Mouse (Mus musculus) embryonic facial prominence, embryonic 14.5 days (tissue): ENCODE results near the gene Pik3r5. TPM values are rescaled to one million over a fixed set of nuclear protein-coding genes. Genes with fewer than 3 reads are reported as not detected.
A peak's percentile ranks its signal among the peaks of the same experiment; 100 is the strongest.

ENCODE experiments used
- ATAC-seq: fragments of 200-750 bp; cut with Nextera tagmentation; 2 replicates; pipeline ENCODE4 v1.8.0; 2017; ENCODE audit warnings: low read depth, moderate number of reproducible peaks, moderate TSS enrichment
- DNase-seq: peaks from one replicate; pipeline ENCODE4 v3.0.0-alpha.2; 2015; ENCODE audit warnings: low spot score
- H3K27ac ChIP-seq: fragments of 300-500 bp; sonication (generic); replicated peaks from 2 replicates; pipeline ENCODE4 v1.5.1; 2014; ENCODE audit warnings: low read depth, mild to moderate bottlenecking, low read length, moderate library complexity
- H3K27me3 ChIP-seq: fragments of 300-500 bp; sonication (generic); replicated peaks from 2 replicates; pipeline ENCODE4 v1.6.1; 2014; ENCODE audit warnings: low read length; ENCODE audit not compliant: control insufficient read depth, insufficient read depth
- H3K36me3 ChIP-seq: fragments of 300-500 bp; sonication (generic); 2 replicates; pipeline ENCODE4 v1.6.1; 2014; ENCODE audit warnings: low read length, mixed read lengths; ENCODE audit not compliant: control insufficient read depth, insufficient read depth
- H3K4me1 ChIP-seq: fragments of 300-500 bp; sonication (generic); 2 replicates; pipeline ENCODE4 v1.6.1; 2014; ENCODE audit warnings: antibody characterized with exemption, low read length; ENCODE audit not compliant: control insufficient read depth, insufficient read depth
- H3K4me2 ChIP-seq: fragments of 300-500 bp; sonication (generic); 2 replicates; pipeline ENCODE4 v1.6.1; 2014; ENCODE audit warnings: low read depth, mild to moderate bottlenecking, low read length, moderate library complexity, mixed read lengths
- H3K4me3 ChIP-seq: fragments of 300-500 bp; sonication (generic); 2 replicates; pipeline ENCODE4 v1.5.1; 2014; ENCODE audit warnings: low read depth, mild to moderate bottlenecking, low read length
- H3K9ac ChIP-seq: fragments of 300-500 bp; sonication (generic); 2 replicates; pipeline ENCODE4 v1.6.1; 2014; ENCODE audit warnings: low read depth, mild to moderate bottlenecking, low read length, moderate library complexity, mixed read lengths
- H3K9me3 ChIP-seq: fragments of 300-500 bp; sonication (generic); 2 replicates; pipeline ENCODE4 v1.6.1; 2016; ENCODE audit warnings: low read length; ENCODE audit not compliant: control insufficient read depth
- WGBS: fragments of 180-500 bp; shearing (Covaris S2); extraction: QIAGEN DNeasy Blood & Tissue Kit; methylation state at CpG from one replicate; pipeline ENCODE4 v1.1.7; 2014; 5-methylcytosine and 5-hydroxymethylcytosine counted together
- polyA plus RNA-seq: library from polyadenylated mRNA; unstranded; fragments of >200 nt; fragmentation: Nextera tagmentation; extraction: Ambion mirVana; gene quantifications from 2 replicates; pipeline ENCODE4 v1.2.1, GENCODE M21; 2014

The Pik3r5 gene
- polyA plus RNA-seq, 1 experiment from 2014 or later, result 1.1 TPM

GRCm38 (mm10) chr11:68478574-68478981 lies 46.7 kb downstream of the Pik3r5 start:
- H3K27ac ChIP-seq, result no peak overlapping the region

GRCm38 (mm10) chr11:68480660-68481059 lies 48.7 kb downstream of the Pik3r5 start:
- whole genome bisulfite sequencing, result 94% methylated on average over 4 of the region's 4 CpGs
- DNase-seq (no peak), ATAC-seq (no peak)
- H3K4me2 ChIP-seq, result no peak overlapping the region
- no peaks in the 10 kb centered on the region for H3K27me3 ChIP-seq
- H3K4me1 ChIP-seq, result no peaks in the 10 kb centered on the region
- H3K36me3 ChIP-seq, result no peaks in the 10 kb centered on the region
- no peak overlapping the region for H3K9ac ChIP-seq
- no peaks in the 10 kb centered on the region for H3K9me3 ChIP-seq
- H3K4me3 ChIP-seq, result no peak overlapping the region
- no peak overlapping the region for H3K27ac ChIP-seq

More at GRCm38 (mm10) chr11:68478574-68478981, 46.7 kb downstream of the Pik3r5 start:
- no peaks in the 10 kb centered on the region for H3K4me1 ChIP-seq
- H3K9me3 ChIP-seq, result no peaks in the 10 kb centered on the region
- no peak overlapping the region for H3K4me2 ChIP-seq
- no peak overlapping the region for H3K9ac ChIP-seq
- ATAC-seq (no peak), DNase-seq (peak; percentile 57)
- H3K36me3 ChIP-seq, result no peaks in the 10 kb centered on the region
- WGBS, result 65% methylated on average over 3 of the region's 3 CpGs
- H3K27me3 ChIP-seq, result no peaks in the 10 kb centered on the region
- no peak overlapping the region for H3K4me3 ChIP-seq

GRCm38 (mm10) chr11:68482001-68482400 lies 50.1 kb downstream of the Pik3r5 start:
- ATAC-seq (no peak), DNase-seq (no peak)
- Histone ChIP-seq H3K27ac (no peak overlapping the region), H3K36me3 (no peaks in the 10 kb centered on the region), H3K4me2 (no peak overlapping the region), H3K9ac (no peak overlapping the region), H3K9me3 (no peaks in the 10 kb centered on the region), H3K4me3 (no peak overlapping the region), H3K4me1 (no peaks in the 10 kb centered on the region), H3K27me3 (no peaks in the 10 kb centered on the region)

- Histone ChIP-seq H3K4me1 (no peaks in the 10 kb centered on the region), H3K27me3 (no peaks in the 10 kb centered on the region), H3K4me2 (no peak overlapping the region), H3K36me3 (no peaks in the 10 kb centered on the region), H3K27ac (no peak overlapping the region), H3K9ac (no peak overlapping the region), H3K4me3 (no peak overlapping the region), H3K9me3 (no peaks in the 10 kb centered on the region)
- no peak for ATAC-seq
- WGBS, result 70% methylated on average over 6 of the region's 6 CpGs
- no peak for DNase-seq
Observed at GRCm38 (mm10) chr11:68483213-68483612, 51.3 kb downstream of the Pik3r5 start.

- Histone ChIP-seq H3K4me2 (no peak overlapping the region), H3K4me3 (no peak overlapping the region), H3K4me1 (no peaks in the 10 kb centered on the region), H3K9me3 (no peaks in the 10 kb centered on the region), H3K36me3 (no peaks in the 10 kb centered on the region), H3K27me3 (no peaks in the 10 kb centered on the region), H3K9ac (no peak overlapping the region), H3K27ac (no peak overlapping the region)
- ATAC-seq (no peak), DNase-seq (no peak)
- WGBS, result 74% methylated on average over 3 of the region's 3 CpGs
Observed at GRCm38 (mm10) chr11:68484431-68484830, 52.5 kb downstream of the Pik3r5 start.

GRCm38 (mm10) chr11:68485206-68485942 lies 53.5 kb downstream of the Pik3r5 start:
- Histone ChIP-seq H3K4me3 (no peak overlapping the region), H3K27me3 (no peaks in the 10 kb centered on the region), H3K4me2 (no peak overlapping the region), H3K9me3 (no peaks in the 10 kb centered on the region), H3K4me1 (no peaks in the 10 kb centered on the region), H3K27ac (no peak overlapping the region), H3K36me3 (no peaks in the 10 kb centered on the region), H3K9ac (no peak overlapping the region)
- WGBS, result 29% methylated on average over 8 of the region's 8 CpGs
- peak; percentile 73 for DNase-seq
- ATAC-seq, result no peak; the same call in 1 of the 2 replicates

GRCm38 (mm10) chr11:68486093-68486492 lies 54.2 kb downstream of the Pik3r5 start:
- H3K9me3 ChIP-seq, result no peaks in the 10 kb centered on the region
- no peak overlapping the region for H3K9ac ChIP-seq
- H3K27ac ChIP-seq, result no peak overlapping the region
- WGBS, result 92% methylated on average over 3 of the region's 3 CpGs
- no peaks in the 10 kb centered on the region for H3K27me3 ChIP-seq
- no peaks in the 10 kb centered on the region for H3K4me1 ChIP-seq
- DNase-seq (no peak), ATAC-seq (no peak)
- H3K4me3 ChIP-seq, result no peak overlapping the region
- H3K4me2 ChIP-seq, result no peak overlapping the region
- no peaks in the 10 kb centered on the region for H3K36me3 ChIP-seq

GRCm38 (mm10) chr11:68487720-68488119 lies 55.8 kb downstream of the Pik3r5 start:
- no peak for ATAC-seq
- 82% methylated on average over 10 of the region's 10 CpGs for WGBS
- DNase-seq, result no peak

GRCm38 (mm10) chr11:68488256-68488824 lies 56.4 kb downstream of the Pik3r5 start:
- Histone ChIP-seq H3K4me3 (no peak overlapping the region), H3K9ac (no peak overlapping the region), H3K4me2 (no peak overlapping the region), H3K27ac (no peak overlapping the region), H3K27me3 (no peaks in the 10 kb centered on the region), H3K9me3 (no peaks in the 10 kb centered on the region), H3K4me1 (no peaks in the 10 kb centered on the region), H3K36me3 (no peaks in the 10 kb centered on the region)
- ATAC-seq, result no peak
- DNase-seq, result no peak
- WGBS, result 55% methylated on average over 6 of the region's 6 CpGs

More at GRCm38 (mm10) chr11:68487720-68488119, 55.8 kb downstream of the Pik3r5 start:
- no peaks in the 10 kb centered on the region for H3K4me1 ChIP-seq
- no peak overlapping the region for H3K27ac ChIP-seq
- H3K4me2 ChIP-seq, result no peak overlapping the region
- no peaks in the 10 kb centered on the region for H3K36me3 ChIP-seq
- H3K9me3 ChIP-seq, result no peaks in the 10 kb centered on the region
- no peaks in the 10 kb centered on the region for H3K27me3 ChIP-seq
- H3K9ac ChIP-seq, result no peak overlapping the region
- no peak overlapping the region for H3K4me3 ChIP-seq
